Mouse (Mus musculus): ENCODE data around the gene Tnfsf14. TPM values are rescaled to one million over a fixed set of nuclear protein-coding genes. Genes with fewer than 3 reads are reported as not detected.
A peak's percentile ranks its signal among the peaks of the same experiment; 100 is the strongest.

Tnfsf14 gene
- polyA plus RNA-seq (2015; fragmentation: Nextera tagmentation; extraction: Ambion mirVana) = 0.09 and 0.19 TPM in 2 replicates

DNA sequence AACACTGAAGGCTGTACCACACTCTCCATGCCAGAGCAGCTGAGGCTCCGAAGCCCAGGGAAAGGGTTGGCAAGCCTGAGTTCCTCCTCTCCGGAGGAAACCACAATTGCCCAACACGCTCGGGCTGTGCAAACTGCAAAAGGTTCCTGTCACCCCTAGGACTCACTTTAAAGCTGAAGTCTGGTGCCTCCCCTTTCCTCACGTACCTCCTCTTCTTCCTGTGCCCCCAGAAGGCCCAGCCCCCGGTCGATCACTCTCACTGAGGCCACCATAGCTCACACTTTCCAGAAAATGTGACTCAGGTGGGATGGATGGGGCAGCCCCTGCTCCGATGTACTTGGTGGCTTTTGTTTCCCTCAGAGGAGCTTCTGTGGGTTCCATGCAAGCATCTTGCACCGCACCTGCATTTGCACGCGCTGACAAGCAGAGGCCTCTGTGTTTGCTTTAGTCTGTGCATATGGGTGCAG is at the start of gene Tnfsf14:
TSS of gene Tnfsf14 (minus strand) at position 137 of the 467 bp plus-strand sequence.
- 80% methylated on average over 11 of the region's 11 CpGs for WGBS
- Histone ChIP-seq H3K9me3 (ENCODE audit: low read length) (no peaks in the 10 kb centered on the region), H3K4me2 (replicated peaks; ENCODE audit: low read depth, low read length) (no peak within 1 kb of the TSS), H3K9ac (replicated peaks; ENCODE audit: low read length) (no peak within 1 kb of the TSS), H3K4me1 (ENCODE audit: insufficient read depth, low read length) (no peaks in the 10 kb centered on the region), H3K27ac (ENCODE audit: low read length) (no peak within 1 kb of the TSS), H3K27me3 (ENCODE audit: insufficient read depth, low read length) (no peaks in the 10 kb centered on the region), H3K36me3 (ENCODE audit: insufficient read depth, low read length) (no peaks in the 10 kb centered on the region), H3K4me3 (ENCODE audit: low read length) (no peak within 1 kb of the TSS)
- no peak for ATAC-seq (ENCODE audit: low FRiP score, low TSS enrichment)

DNA sequence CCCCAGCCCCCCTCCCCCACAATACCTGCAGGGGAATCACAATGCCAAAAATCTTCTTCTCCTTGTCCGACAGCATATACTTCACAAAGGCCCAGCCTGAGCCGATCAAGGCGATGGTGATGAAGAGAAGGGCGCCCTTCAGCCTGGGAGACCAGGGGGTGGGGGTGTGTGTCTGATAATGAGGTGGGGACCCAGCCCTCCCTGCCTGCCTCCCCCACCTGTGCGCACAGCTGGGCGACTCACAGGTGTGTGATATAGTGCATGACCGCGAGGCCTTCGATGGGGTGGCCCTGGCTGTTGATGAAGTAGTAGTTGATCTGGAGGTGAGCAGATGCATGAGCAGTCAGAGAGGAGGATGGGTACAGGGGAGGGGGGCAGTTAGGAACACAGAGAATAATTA is 43.2 kb upstream of the Tnfsf14 start:
- peaks cover 50% of the 10 kb centered on the region for H3K36me3 ChIP-seq (ENCODE audit: insufficient read depth, low read length)

DNA sequence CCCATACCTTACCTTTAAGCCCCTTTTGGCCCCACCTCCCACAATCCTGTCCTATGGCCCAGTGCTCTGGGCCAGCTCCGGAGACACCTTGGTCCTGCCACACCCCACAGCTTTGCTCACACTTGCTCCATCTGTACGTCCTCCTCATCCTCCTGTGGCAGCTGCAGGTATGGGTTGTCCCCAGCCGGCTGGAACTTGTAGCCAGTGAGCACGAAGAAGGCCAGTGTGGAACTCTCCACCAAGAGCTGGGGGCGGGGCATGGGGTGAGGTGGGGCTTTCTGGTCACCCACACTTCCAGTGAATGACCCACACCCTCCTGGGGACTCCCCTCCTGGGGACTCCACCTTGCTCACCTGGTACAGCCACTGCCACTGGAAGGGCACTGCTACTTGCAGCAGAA is 41.8 kb upstream of the Tnfsf14 start:
- WGBS = 90% methylated on average over 5 of the region's 5 CpGs
- H3K27me3 ChIP-seq (ENCODE audit: insufficient read depth, low read length) = no peaks in the 10 kb centered on the region
- no peak overlapping the region for H3K9ac ChIP-seq (replicated peaks; ENCODE audit: low read length)
- no peaks in the 10 kb centered on the region for H3K9me3 ChIP-seq (ENCODE audit: low read length)
- ATAC-seq (ENCODE audit: low FRiP score, low TSS enrichment) = no peak
- no peak overlapping the region for H3K4me2 ChIP-seq (replicated peaks; ENCODE audit: low read depth, low read length)
- no peak overlapping the region for H3K4me3 ChIP-seq (ENCODE audit: low read length)
- 0 out of 2 replicates have a peak, but pooled peaks cover 5% of the 10 kb centered on the region for H3K4me1 ChIP-seq (ENCODE audit: insufficient read depth, low read length)
- peaks cover 42% of the 10 kb centered on the region for H3K36me3 ChIP-seq (ENCODE audit: insufficient read depth, low read length)
- no peak overlapping the region for H3K27ac ChIP-seq (ENCODE audit: low read length)

More for the DNA sequence above, 43.2 kb upstream of the Tnfsf14 start:
- Histone ChIP-seq H3K9ac (replicated peaks; ENCODE audit: low read length) (no peak overlapping the region), H3K27ac (ENCODE audit: low read length) (no peak overlapping the region), H3K4me1 (ENCODE audit: insufficient read depth, low read length) (no peaks in the 10 kb centered on the region), H3K9me3 (ENCODE audit: low read length) (no peaks in the 10 kb centered on the region), H3K4me3 (ENCODE audit: low read length) (no peak overlapping the region), H3K4me2 (replicated peaks; ENCODE audit: low read depth, low read length) (no peak overlapping the region), H3K27me3 (ENCODE audit: insufficient read depth, low read length) (no peaks in the 10 kb centered on the region)
- WGBS = 90% methylated on average over 9 of the region's 9 CpGs
- ATAC-seq (ENCODE audit: low FRiP score, low TSS enrichment) = no peak

DNA sequence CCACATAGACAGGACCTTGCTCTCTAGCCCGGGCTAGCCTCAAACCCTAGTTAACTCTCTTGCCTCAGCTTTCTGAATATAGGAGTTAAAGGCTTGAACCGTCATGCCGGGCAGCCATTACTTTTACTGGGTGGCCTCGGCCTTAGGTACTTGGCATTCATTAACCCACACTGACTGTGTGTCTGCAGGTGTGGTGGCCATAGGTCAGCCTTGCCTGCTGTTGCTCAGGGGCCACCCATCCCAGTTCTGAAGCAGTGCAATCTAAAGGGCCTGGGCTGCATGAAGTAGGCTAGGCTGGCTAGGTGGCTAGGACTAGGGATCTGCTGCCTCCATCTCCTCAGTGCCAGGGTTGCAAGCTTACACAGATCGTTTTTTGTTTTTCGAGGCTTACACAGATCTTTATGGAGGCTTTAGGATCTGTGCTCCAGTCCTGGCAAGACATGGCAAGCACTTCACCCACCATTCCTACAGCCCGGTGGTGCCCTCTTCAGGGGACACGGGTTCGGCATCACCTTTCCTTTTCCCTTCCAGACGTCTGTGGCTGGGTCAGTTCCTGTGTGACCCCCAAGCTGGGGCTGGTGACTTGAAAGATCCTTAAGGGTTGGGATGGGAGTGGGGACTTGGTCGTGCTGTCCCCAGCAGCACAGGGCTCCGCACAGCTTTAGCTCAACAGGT is 40.4 kb upstream of the Tnfsf14 start:
- no peaks in the 10 kb centered on the region for H3K9me3 ChIP-seq (ENCODE audit: low read length)
- peak overlapping the region; percentile 24; the same call in 1 of the 2 replicates for H3K9ac ChIP-seq (replicated peaks; ENCODE audit: low read length)
- H3K4me1 ChIP-seq (ENCODE audit: insufficient read depth, low read length) = 0 out of 2 replicates have a peak, but pooled peaks cover 5% of the 10 kb centered on the region
- H3K27ac ChIP-seq (ENCODE audit: low read length) = peak overlapping the region; percentile 72
- peak overlapping the region; percentile 10; the same call in 1 of the 2 replicates for H3K4me2 ChIP-seq (replicated peaks; ENCODE audit: low read depth, low read length)
- no peaks in the 10 kb centered on the region for H3K27me3 ChIP-seq (ENCODE audit: insufficient read depth, low read length)
- ATAC-seq (ENCODE audit: low FRiP score, low TSS enrichment) = peak; percentile 52; the same call in 1 of the 2 replicates
- peak overlapping the region; percentile 24 for H3K4me3 ChIP-seq (ENCODE audit: low read length)
- H3K36me3 ChIP-seq (ENCODE audit: insufficient read depth, low read length) = peaks cover 42% of the 10 kb centered on the region
- WGBS = 75% methylated on average over 12 of the region's 12 CpGs

DNA sequence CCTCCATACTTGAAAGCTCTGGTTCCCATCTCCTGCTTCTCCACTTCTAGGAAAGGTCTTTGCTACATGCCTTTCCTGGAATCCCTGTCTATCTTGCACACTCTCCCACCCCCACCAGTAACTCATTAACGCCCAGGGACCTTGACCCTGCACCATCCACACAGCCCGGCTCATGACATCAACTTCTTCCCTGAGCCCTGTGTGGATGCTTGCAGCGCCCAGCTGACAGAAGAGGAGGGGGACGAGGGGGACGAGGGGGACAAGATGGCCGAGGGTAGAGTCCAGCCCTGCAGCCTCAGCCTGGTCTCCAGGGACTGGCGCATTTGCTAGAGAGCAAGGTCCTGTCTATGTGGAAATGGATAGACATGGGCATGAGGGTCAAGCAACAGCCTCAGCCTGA is 39.1 kb upstream of the Tnfsf14 start:
- H3K27me3 ChIP-seq (ENCODE audit: insufficient read depth, low read length) = no peaks in the 10 kb centered on the region
- H3K27ac ChIP-seq (ENCODE audit: low read length) = peak overlapping the region; percentile 72

DNA sequence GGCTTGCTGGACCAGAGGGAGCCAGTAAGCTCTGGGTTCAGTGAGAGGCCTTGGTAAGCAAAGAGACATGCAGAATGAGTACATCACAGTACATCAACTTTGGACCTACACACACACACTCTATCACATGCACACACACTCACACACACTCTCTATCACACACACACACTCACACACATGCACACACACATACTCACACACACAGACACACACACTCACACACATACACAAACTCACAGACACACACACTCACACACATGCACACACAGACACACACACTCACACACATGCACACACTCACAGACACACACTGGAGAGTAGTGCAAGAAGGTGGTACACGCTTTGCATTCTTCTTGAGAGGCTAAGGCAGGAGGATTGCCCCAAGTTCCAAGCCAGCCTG is 38.2 kb upstream of the Tnfsf14 start:
- H3K27ac ChIP-seq (ENCODE audit: low read length) = no peak overlapping the region

More for the DNA sequence above, 39.1 kb upstream of the Tnfsf14 start:
- H3K9ac ChIP-seq (replicated peaks; ENCODE audit: low read length) = no peak overlapping the region
- ATAC-seq (ENCODE audit: low FRiP score, low TSS enrichment) = peak; percentile 88
- peaks cover 37% of the 10 kb centered on the region for H3K36me3 ChIP-seq (ENCODE audit: insufficient read depth, low read length)
- H3K4me3 ChIP-seq (ENCODE audit: low read length) = peak overlapping the region; percentile 24; the same call in 1 of the 2 replicates
- no peaks in the 10 kb centered on the region for H3K9me3 ChIP-seq (ENCODE audit: low read length)
- H3K4me2 ChIP-seq (replicated peaks; ENCODE audit: low read depth, low read length) = 0 out of 2 replicates have a peak overlapping the region, but pooled peaks have one; percentile 7
- WGBS = 40% methylated on average over 7 of the region's 7 CpGs
- 0 out of 2 replicates have a peak, but pooled peaks cover 5% of the 10 kb centered on the region for H3K4me1 ChIP-seq (ENCODE audit: insufficient read depth, low read length)

DNA sequence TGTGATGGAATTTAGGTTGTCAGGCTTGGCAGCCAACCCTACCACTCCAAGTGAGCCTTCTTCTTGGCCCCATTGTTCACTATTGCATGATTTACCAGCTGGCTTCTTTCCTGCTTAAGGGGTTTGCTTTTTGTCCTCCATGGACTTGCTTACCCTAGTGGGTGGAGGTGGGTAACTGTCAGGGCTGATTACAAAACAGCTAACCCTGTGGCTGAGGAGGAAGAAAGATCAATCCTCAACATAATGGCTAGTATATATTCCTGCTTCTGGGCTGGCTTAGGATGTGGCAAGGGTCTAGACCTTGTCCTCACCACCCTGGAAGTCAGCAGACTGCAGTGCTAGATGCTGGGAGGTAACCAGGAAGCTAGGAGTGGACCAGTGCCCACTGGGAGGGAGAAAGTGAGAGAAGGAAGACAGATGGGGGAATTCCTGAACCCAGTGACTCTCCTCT is 37.4 kb upstream of the Tnfsf14 start:
- ATAC-seq (ENCODE audit: low FRiP score, low TSS enrichment) = no peak
- H3K4me3 ChIP-seq (ENCODE audit: low read length) = no peak overlapping the region
- H3K9me3 ChIP-seq (ENCODE audit: low read length) = no peaks in the 10 kb centered on the region
- H3K27me3 ChIP-seq (ENCODE audit: insufficient read depth, low read length) = no peaks in the 10 kb centered on the region
- H3K9ac ChIP-seq (replicated peaks; ENCODE audit: low read length) = no peak overlapping the region
- no peak overlapping the region for H3K4me2 ChIP-seq (replicated peaks; ENCODE audit: low read depth, low read length)
- no peak overlapping the region for H3K27ac ChIP-seq (ENCODE audit: low read length)
- H3K36me3 ChIP-seq (ENCODE audit: insufficient read depth, low read length) = peaks cover 20% of the 10 kb centered on the region
- 0 out of 2 replicates have a peak, but pooled peaks cover 5% of the 10 kb centered on the region for H3K4me1 ChIP-seq (ENCODE audit: insufficient read depth, low read length)

More for the DNA sequence above, 38.2 kb upstream of the Tnfsf14 start:
- WGBS = 93% methylated on average over 1 of the region's 1 CpGs
- H3K9ac ChIP-seq (replicated peaks; ENCODE audit: low read length) = no peak overlapping the region
- H3K9me3 ChIP-seq (ENCODE audit: low read length) = no peaks in the 10 kb centered on the region
- peaks cover 29% of the 10 kb centered on the region for H3K36me3 ChIP-seq (ENCODE audit: insufficient read depth, low read length)
- H3K27me3 ChIP-seq (ENCODE audit: insufficient read depth, low read length) = no peaks in the 10 kb centered on the region
- ATAC-seq (ENCODE audit: low FRiP score, low TSS enrichment) = no peak
- no peak overlapping the region for H3K4me3 ChIP-seq (ENCODE audit: low read length)
- no peak overlapping the region for H3K4me2 ChIP-seq (replicated peaks; ENCODE audit: low read depth, low read length)
- 0 out of 2 replicates have a peak, but pooled peaks cover 5% of the 10 kb centered on the region for H3K4me1 ChIP-seq (ENCODE audit: insufficient read depth, low read length)

DNA sequence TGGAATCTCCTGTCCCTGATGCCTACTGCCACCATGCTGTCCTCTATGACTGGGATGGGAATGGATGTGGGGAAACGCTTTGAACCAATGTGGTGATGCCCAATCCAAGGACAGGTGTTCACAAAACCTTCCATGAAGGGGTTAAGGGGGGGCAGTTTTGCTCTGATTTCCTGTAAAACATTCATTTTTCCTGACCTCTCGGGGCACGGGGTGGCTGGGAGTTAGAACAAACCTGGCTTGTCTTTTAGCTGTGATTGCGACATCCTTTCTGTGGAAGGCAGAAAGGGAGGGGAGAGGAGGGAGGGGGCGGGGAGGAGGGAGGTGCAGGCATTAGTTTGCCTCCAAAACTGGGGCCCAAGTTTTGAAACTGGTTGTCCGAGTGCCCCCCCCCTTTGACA is 36.8 kb upstream of the Tnfsf14 start:
- H3K4me3 ChIP-seq (ENCODE audit: low read length) = no peak overlapping the region
- no peak for ATAC-seq (ENCODE audit: low FRiP score, low TSS enrichment)
- no peak overlapping the region for H3K27ac ChIP-seq (ENCODE audit: low read length)
- H3K27me3 ChIP-seq (ENCODE audit: insufficient read depth, low read length) = no peaks in the 10 kb centered on the region
- WGBS = 59% methylated on average over 6 of the region's 6 CpGs
- no peak overlapping the region for H3K4me2 ChIP-seq (replicated peaks; ENCODE audit: low read depth, low read length)
- 0 out of 2 replicates have a peak, but pooled peaks cover 5% of the 10 kb centered on the region for H3K4me1 ChIP-seq (ENCODE audit: insufficient read depth, low read length)
- no peak overlapping the region for H3K9ac ChIP-seq (replicated peaks; ENCODE audit: low read length)
- peaks cover 14% of the 10 kb centered on the region for H3K36me3 ChIP-seq (ENCODE audit: insufficient read depth, low read length)
- H3K9me3 ChIP-seq (ENCODE audit: low read length) = no peaks in the 10 kb centered on the region

DNA sequence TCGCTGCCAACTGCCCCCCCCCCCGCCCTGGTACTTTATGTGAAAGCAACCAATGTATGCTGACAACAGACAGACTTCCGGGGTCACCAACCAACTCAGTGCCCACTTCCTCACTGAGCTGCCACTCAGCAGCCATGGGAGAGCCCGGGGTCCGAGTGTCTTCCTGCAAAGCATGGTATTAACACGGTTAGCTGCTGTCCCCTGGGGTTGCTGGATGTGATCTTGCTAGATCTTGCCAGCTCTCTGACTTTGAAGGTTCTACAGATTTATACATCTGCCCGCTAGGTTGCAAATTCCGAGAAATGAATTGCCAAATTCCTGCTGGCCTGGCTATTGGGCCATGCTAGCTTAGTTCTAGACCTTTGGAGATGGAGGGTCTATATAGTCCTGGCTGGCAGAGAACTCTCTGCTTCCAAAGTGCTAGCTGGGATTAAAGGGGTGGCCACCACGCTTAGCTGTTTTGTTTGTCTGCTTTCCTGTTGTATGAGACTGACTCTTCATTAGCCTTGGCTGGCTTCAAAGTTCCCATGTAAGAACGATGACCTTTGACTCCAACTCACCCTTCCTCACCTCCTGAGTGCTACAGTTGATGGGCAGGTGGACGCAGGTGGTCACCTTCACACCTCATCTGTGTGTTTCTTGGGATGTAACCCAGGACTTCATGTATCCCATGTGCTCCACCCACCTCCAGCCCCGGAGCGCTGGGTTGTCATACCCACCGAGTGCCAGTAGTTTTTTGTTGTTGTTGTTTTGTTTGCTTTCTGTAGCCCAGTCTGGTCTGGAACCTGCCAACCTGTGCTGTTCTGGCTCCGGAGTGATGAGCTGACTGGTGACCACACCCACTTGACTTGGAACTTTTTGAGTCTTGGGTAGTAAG is 36.1 kb upstream of the Tnfsf14 start:
- Histone ChIP-seq H3K4me1 (ENCODE audit: insufficient read depth, low read length) (0 out of 2 replicates have a peak, but pooled peaks cover 5% of the 10 kb centered on the region), H3K27ac (ENCODE audit: low read length) (no peak overlapping the region), H3K4me3 (ENCODE audit: low read length) (no peak overlapping the region), H3K9ac (replicated peaks; ENCODE audit: low read length) (no peak overlapping the region), H3K4me2 (replicated peaks; ENCODE audit: low read depth, low read length) (no peak overlapping the region), H3K27me3 (ENCODE audit: insufficient read depth, low read length) (peaks cover 3% of the 10 kb centered on the region; the same call in 1 of the 2 replicates), H3K36me3 (ENCODE audit: insufficient read depth, low read length) (peaks cover 9% of the 10 kb centered on the region), H3K9me3 (ENCODE audit: low read length) (no peaks in the 10 kb centered on the region)
- WGBS = 76% methylated on average over 15 of the region's 15 CpGs
- no peak for ATAC-seq (ENCODE audit: low FRiP score, low TSS enrichment)

Data from kidney, embryonic 16.5 days (tissue).